Mouse (Mus musculus): Measurements from ENCODE around the gene C1qb. TPM values are rescaled to one million over a fixed set of nuclear protein-coding genes. Genes with fewer than 3 reads are reported as not detected.

The C1qb gene
- polyA plus RNA-seq, 1 experiment from 2014 or later: 10.6 TPM

- H3K27ac ChIP-seq: peak overlapping the region; percentile 97
- peaks cover 76% of the 10 kb centered on the region for H3K4me1 ChIP-seq
- under 1% methylated on average over 76 of the region's 76 CpGs for WGBS
- no peaks in the 10 kb centered on the region for H3K36me3 ChIP-seq
- H3K9me3 ChIP-seq (replicated peaks): no peaks in the 10 kb centered on the region
- peak overlapping the region; percentile 80 for H3K4me3 ChIP-seq
- peaks cover 59% of the 10 kb centered on the region for H3K27me3 ChIP-seq (ENCODE audit: low read depth, poor library complexity, severe bottlenecking)
- peak; percentile 66 for DNase-seq (ENCODE audit: low spot score)
Measured at GRCm38 (mm10) chr4:136834815-136835620, 51.0 kb downstream of the C1qb start.

GRCm38 (mm10) chr4:136834439-136834814 lies 51.6 kb downstream of the C1qb start:
- peaks cover 59% of the 10 kb centered on the region for H3K27me3 ChIP-seq (ENCODE audit: low read depth, poor library complexity, severe bottlenecking)
- no peaks in the 10 kb centered on the region for H3K9me3 ChIP-seq (replicated peaks)
- H3K36me3 ChIP-seq: no peaks in the 10 kb centered on the region
- 9% methylated on average over 12 of the region's 12 CpGs for WGBS
- H3K27ac ChIP-seq: peak overlapping the region; percentile 97
- no peak for DNase-seq (ENCODE audit: low spot score)
- H3K4me3 ChIP-seq: peak overlapping the region; percentile 80
- H3K4me1 ChIP-seq: peaks cover 79% of the 10 kb centered on the region

GRCm38 (mm10) chr4:136833619-136834351 lies 52.2 kb downstream of the C1qb start:
- peak overlapping the region; percentile 42; the same call in 1 of the 2 replicates for H3K27ac ChIP-seq
- no peak for DNase-seq (ENCODE audit: low spot score)
- peaks cover 59% of the 10 kb centered on the region for H3K27me3 ChIP-seq (ENCODE audit: low read depth, poor library complexity, severe bottlenecking)
- no peaks in the 10 kb centered on the region for H3K9me3 ChIP-seq (replicated peaks)
- H3K4me1 ChIP-seq: peaks cover 83% of the 10 kb centered on the region
- WGBS: 67% methylated on average over 21 of the region's 21 CpGs
- peak overlapping the region; percentile 80 for H3K4me3 ChIP-seq
- no peaks in the 10 kb centered on the region for H3K36me3 ChIP-seq

- Histone ChIP-seq H3K27me3 (ENCODE audit: low read depth, poor library complexity, severe bottlenecking) (peaks cover 49% of the 10 kb centered on the region), H3K27ac (no peak overlapping the region), H3K9me3 (replicated peaks) (no peaks in the 10 kb centered on the region), H3K36me3 (peaks cover 4% of the 10 kb centered on the region; the same call in 1 of the 2 replicates), H3K4me3 (no peak overlapping the region), H3K4me1 (peaks cover 83% of the 10 kb centered on the region)
- 64% methylated on average over 16 of the region's 16 CpGs for WGBS
- DNase-seq (ENCODE audit: low spot score): no peak
Measured at GRCm38 (mm10) chr4:136832559-136833232, 53.3 kb downstream of the C1qb start.

- DNase-seq (ENCODE audit: low spot score): no peak
- H3K27ac ChIP-seq: peak overlapping the region; percentile 14; the same call in 1 of the 2 replicates
- peaks cover 75% of the 10 kb centered on the region for H3K4me1 ChIP-seq
- H3K9me3 ChIP-seq (replicated peaks): no peaks in the 10 kb centered on the region
- peaks cover 39% of the 10 kb centered on the region for H3K27me3 ChIP-seq (ENCODE audit: low read depth, poor library complexity, severe bottlenecking)
- peaks cover 8% of the 10 kb centered on the region for H3K36me3 ChIP-seq
- WGBS: 19% methylated on average over 9 of the region's 9 CpGs
- peak overlapping the region; percentile 29 for H3K4me3 ChIP-seq
Measured at GRCm38 (mm10) chr4:136830272-136830823, 55.6 kb downstream of the C1qb start.

Other genes starting within 250 kb of the C1qb start
- gene Ephb2, start 50.2 kb downstream of the C1qb start, polyA plus RNA-seq (2016; fragmentation: Nextera tagmentation; extraction: Ambion mirVana): 9.6 and 10.8 TPM in 2 replicates
- 2.8 and 5.9 TPM in 2 replicates for gene C1qc, start 6.9 kb upstream of the C1qb start, polyA plus RNA-seq (2016; fragmentation: Nextera tagmentation; extraction: Ambion mirVana)
- gene C1qa, start 12.6 kb upstream of the C1qb start, polyA plus RNA-seq (2016; fragmentation: Nextera tagmentation; extraction: Ambion mirVana): 2.4 and 3.8 TPM in 2 replicates
- gene Epha8, start 70.6 kb upstream of the C1qb start, polyA plus RNA-seq (2016; fragmentation: Nextera tagmentation; extraction: Ambion mirVana): 0.29 and 0.55 TPM in 2 replicates
- 6.7 and 7.2 TPM in 2 replicates for gene Zbtb40, start 162.6 kb upstream of the C1qb start, polyA plus RNA-seq (2016; fragmentation: Nextera tagmentation; extraction: Ambion mirVana)